Mouse (Mus musculus): ENCODE results near the gene Arhgef3.

GRCm38 (mm10) chr14:27253391-27253790 lies 138.7 kb downstream of the Arhgef3 start:
- TF ChIP-seq ZC3H11A (IDR thresholded peaks at IDR 0.05; ENCODE audit: borderline replicate concordance, low read depth, low read length) (no peak), MAFK (IDR thresholded peaks at IDR 0.05; ENCODE audit: insufficient read depth, low read depth, low read length) (no peak)

Data from ES-E14 (cell line).